Mouse (Mus musculus) forebrain, embryonic 13.5 days (tissue): Measurements from ENCODE around the gene Irs1. TPM values are rescaled to one million over a fixed set of nuclear protein-coding genes. Genes with fewer than 3 reads are reported as not detected.

Experiments used
- ATAC-seq: fragments of 200-750 bp; cut with Nextera tagmentation; 2 replicates; pipeline ENCODE4 v1.8.0; 2017
- H3K27ac ChIP-seq: fragments of 300-500 bp; sonication (generic); 2 replicates; pipeline ENCODE4 v1.5.1; 2015; ENCODE audit warnings: inconsistent platforms, mild to moderate bottlenecking, moderate library complexity
- H3K27me3 ChIP-seq: fragments of 300-500 bp; sonication (generic); 2 replicates; pipeline ENCODE4 v1.6.1; 2015; ENCODE audit warnings: mild to moderate bottlenecking, inconsistent platforms
- H3K36me3 ChIP-seq: fragments of 300-500 bp; sonication (generic); 2 replicates; pipeline ENCODE4 v1.6.1; 2015; ENCODE audit warnings: mild to moderate bottlenecking, inconsistent platforms; ENCODE audit not compliant: poor library complexity, severe bottlenecking
- H3K4me1 ChIP-seq: fragments of 300-500 bp; sonication (generic); 2 replicates; pipeline ENCODE4 v1.6.1; 2015; ENCODE audit warnings: inconsistent platforms
- H3K4me2 ChIP-seq: fragments of 300-500 bp; sonication (generic); 2 replicates; pipeline ENCODE4 v1.6.1; 2015; ENCODE audit warnings: inconsistent platforms, mild to moderate bottlenecking, moderate library complexity
- H3K4me3 ChIP-seq: fragments of 300-500 bp; sonication (generic); 2 replicates; pipeline ENCODE4 v1.5.1; 2015; ENCODE audit warnings: mild to moderate bottlenecking, inconsistent platforms
- H3K9ac ChIP-seq: fragments of 300-500 bp; sonication (generic); 2 replicates; pipeline ENCODE4 v1.6.1; 2015; ENCODE audit warnings: mild to moderate bottlenecking, inconsistent platforms
- H3K9me3 ChIP-seq: fragments of 300-500 bp; sonication (generic); replicated peaks from 2 replicates; pipeline ENCODE4 v1.6.1; 2016; ENCODE audit warnings: inconsistent platforms
- WGBS: fragments of 180-500 bp; shearing (Covaris S2); methylation state at CpG from one replicate; pipeline ENCODE4 v1.1.7; 2015; 5-methylcytosine and 5-hydroxymethylcytosine counted together
- polyA plus RNA-seq: library from polyadenylated mRNA; unstranded; fragments of >200 nt; fragmentation: Nextera tagmentation; extraction: Ambion mirVana; gene quantifications from 2 replicates; pipeline ENCODE4 v1.2.1, GENCODE M21; 2015

Irs1 gene
- polyA plus RNA-seq, 1 experiment from 2014 or later: 9.0 TPM

GRCm38 (mm10) chr1:82199918-82200317, 91.3 kb downstream of the Irs1 start:
- Histone ChIP-seq H3K36me3 (no peaks in the 10 kb centered on the region), H3K4me1 (peaks cover 4% of the 10 kb centered on the region; the same call in 1 of the 2 replicates), H3K9ac (no peak overlapping the region), H3K27me3 (no peaks in the 10 kb centered on the region), H3K27ac (no peak overlapping the region), H3K4me2 (no peak overlapping the region), H3K9me3 (no peaks in the 10 kb centered on the region), H3K4me3 (no peak overlapping the region)
- 26% methylated on average over 1 of the region's 1 CpGs for WGBS
- ATAC-seq: no peak

- Histone ChIP-seq H3K27me3 (no peaks in the 10 kb centered on the region), H3K27ac (no peak overlapping the region), H3K4me1 (peaks cover 7% of the 10 kb centered on the region; the same call in 1 of the 2 replicates), H3K36me3 (no peaks in the 10 kb centered on the region), H3K4me2 (no peak overlapping the region), H3K9ac (no peak overlapping the region), H3K4me3 (no peak overlapping the region), H3K9me3 (no peaks in the 10 kb centered on the region)
- no peak for ATAC-seq
- WGBS: 16% methylated on average over 3 of the region's 3 CpGs
Observed at GRCm38 (mm10) chr1:82191579-82191978, 99.6 kb downstream of the Irs1 start.

- Histone ChIP-seq H3K27ac (no peak overlapping the region), H3K4me1 (peaks cover 7% of the 10 kb centered on the region; the same call in 1 of the 2 replicates), H3K4me2 (no peak overlapping the region), H3K9ac (no peak overlapping the region), H3K4me3 (no peak overlapping the region), H3K9me3 (no peaks in the 10 kb centered on the region), H3K36me3 (no peaks in the 10 kb centered on the region), H3K27me3 (no peaks in the 10 kb centered on the region)
- ATAC-seq: no peak
- WGBS: 57% methylated on average over 3 of the region's 3 CpGs
Observed at GRCm38 (mm10) chr1:82189516-82189915, 101.7 kb downstream of the Irs1 start.

- Histone ChIP-seq H3K4me2 (no peak overlapping the region), H3K36me3 (no peaks in the 10 kb centered on the region), H3K9ac (no peak overlapping the region), H3K4me1 (peaks cover 7% of the 10 kb centered on the region; the same call in 1 of the 2 replicates), H3K4me3 (no peak overlapping the region), H3K9me3 (no peaks in the 10 kb centered on the region), H3K27me3 (no peaks in the 10 kb centered on the region), H3K27ac (no peak overlapping the region)
- ATAC-seq: no peak
- 82% methylated on average over 10 of the region's 10 CpGs for WGBS
Observed at GRCm38 (mm10) chr1:82188549-82189231, 102.5 kb downstream of the Irs1 start.

GRCm38 (mm10) chr1:82183913-82184442, 107.2 kb downstream of the Irs1 start:
- Histone ChIP-seq H3K27me3 (no peaks in the 10 kb centered on the region), H3K36me3 (no peaks in the 10 kb centered on the region), H3K4me1 (no peaks in the 10 kb centered on the region), H3K4me2 (no peak overlapping the region), H3K9me3 (no peaks in the 10 kb centered on the region), H3K4me3 (no peak overlapping the region), H3K27ac (no peak overlapping the region), H3K9ac (no peak overlapping the region)
- 88% methylated on average over 8 of the region's 8 CpGs for WGBS
- ATAC-seq: no peak

Other genes starting within 250 kb of the Irs1 start
- gene Gm9747, start 58.3 kb downstream of the Irs1 start, polyA plus RNA-seq: 25.9 and 31.3 TPM in 2 replicates
- 5.7 and 6.3 TPM in 2 replicates for gene Rhbdd1, start 25.0 kb upstream of the Irs1 start, polyA plus RNA-seq